ENCODE assay signal across 19 mouse cellular contexts in genomic region chr5:44473857-44474762, GRCm38 (mm10).
DNase-seq lines count a peak whose midpoint lies in the region; ATAC-seq lines count a peak whose summit lies in the region.
"Had no signal": no experiment of that assay in that cellular context is flagged by ENCODE, and none has a peak within 500 bp of the region (broad histone marks: within the 10 kb centered on the region; RNA-seq: fewer than 3 reads in every experiment).

No protein-coding gene starts in this region.

- WGBS in forebrain, embryonic 11.5 days: 82% methylated on average over 10 of the region's 10 CpGs
- WGBS in forebrain, embryonic 10.5 days: 84% methylated on average over 10 of the region's 10 CpGs
- 45% methylated on average over 9 of the region's 10 CpGs for WGBS in forebrain, embryonic 16.5 days
- 79% methylated on average over 10 of the region's 10 CpGs for WGBS in midbrain, embryonic 15.5 days
- 69% methylated on average over 9 of the region's 10 CpGs for WGBS in kidney, embryonic 16.5 days

- H3K9ac ChIP-seq in forebrain, embryonic 11.5 days (ENCODE audit: low read length): no peak overlapping the region
- H3K9ac ChIP-seq in forebrain, embryonic 16.5 days (replicated peaks; ENCODE audit: low read depth, low read length): no peak overlapping the region
- no peak overlapping the region for H3K9ac ChIP-seq in midbrain, embryonic 15.5 days
- no peak overlapping the region for H3K9ac ChIP-seq in kidney, embryonic 16.5 days (replicated peaks; ENCODE audit: low read length)
- H3K9ac ChIP-seq: embryonic facial prominence, embryonic 13.5 days; liver, embryonic 15.5 days had no signal

- H3K4me1 ChIP-seq in forebrain, embryonic 11.5 days (replicated peaks; ENCODE audit: control insufficient read depth, insufficient read depth, low read length): no peaks in the 10 kb centered on the region
- H3K4me1 ChIP-seq in forebrain, embryonic 10.5 days: peaks cover 16% of the 10 kb centered on the region
- peaks cover 15% of the 10 kb centered on the region for H3K4me1 ChIP-seq in forebrain, embryonic 16.5 days (replicated peaks; ENCODE audit: control insufficient read depth, insufficient read depth, low read length)
- no peaks in the 10 kb centered on the region for H3K4me1 ChIP-seq in midbrain, embryonic 15.5 days
- H3K4me1 ChIP-seq in kidney, embryonic 16.5 days (ENCODE audit: insufficient read depth, low read length): no peaks in the 10 kb centered on the region
- H3K4me1 ChIP-seq: embryonic facial prominence, embryonic 13.5 days; heart, embryonic 10.5 days; liver, embryonic 15.5 days had no signal

- no peak overlapping the region for H3K27ac ChIP-seq in forebrain, embryonic 11.5 days (ENCODE audit: low read depth, low read length)
- no peak overlapping the region for H3K27ac ChIP-seq in forebrain, embryonic 10.5 days
- H3K27ac ChIP-seq in forebrain, embryonic 16.5 days (ENCODE audit: low read length): peak overlapping the region; percentile 44
- no peak overlapping the region for H3K27ac ChIP-seq in midbrain, embryonic 15.5 days
- no peak overlapping the region for H3K27ac ChIP-seq in kidney, embryonic 16.5 days (ENCODE audit: low read length)
- H3K27ac ChIP-seq: embryonic facial prominence, embryonic 13.5 days; heart, embryonic 10.5 days; liver, embryonic 15.5 days had no signal

- H3K36me3 ChIP-seq in forebrain, embryonic 11.5 days (ENCODE audit: control insufficient read depth, insufficient read depth, low read length): no peaks in the 10 kb centered on the region
- H3K36me3 ChIP-seq in forebrain, embryonic 10.5 days (replicated peaks): no peaks in the 10 kb centered on the region
- H3K36me3 ChIP-seq in forebrain, embryonic 16.5 days (ENCODE audit: control insufficient read depth, insufficient read depth): no peaks in the 10 kb centered on the region
- H3K36me3 ChIP-seq in midbrain, embryonic 15.5 days (replicated peaks): no peaks in the 10 kb centered on the region
- peaks cover 4% of the 10 kb centered on the region; the same call in 1 of the 2 replicates for H3K36me3 ChIP-seq in kidney, embryonic 16.5 days (ENCODE audit: insufficient read depth, low read length)
- H3K36me3 ChIP-seq: embryonic facial prominence, embryonic 13.5 days; heart, embryonic 10.5 days; liver, embryonic 15.5 days had no signal

- H3K4me2 ChIP-seq in forebrain, embryonic 11.5 days (ENCODE audit: low read depth, low read length, severe bottlenecking): no peak overlapping the region
- H3K4me2 ChIP-seq in forebrain, embryonic 16.5 days (ENCODE audit: low read length): no peak overlapping the region
- no peak overlapping the region for H3K4me2 ChIP-seq in midbrain, embryonic 15.5 days
- no peak overlapping the region for H3K4me2 ChIP-seq in kidney, embryonic 16.5 days (replicated peaks; ENCODE audit: low read depth, low read length)
- H3K4me2 ChIP-seq: embryonic facial prominence, embryonic 13.5 days; liver, embryonic 15.5 days had no signal

- no peaks in the 10 kb centered on the region for H3K9me3 ChIP-seq in forebrain, embryonic 11.5 days (ENCODE audit: control insufficient read depth, low read length)
- H3K9me3 ChIP-seq in forebrain, embryonic 10.5 days: no peaks in the 10 kb centered on the region
- H3K9me3 ChIP-seq in forebrain, embryonic 16.5 days (ENCODE audit: control insufficient read depth, low read length): no peaks in the 10 kb centered on the region
- no peaks in the 10 kb centered on the region for H3K9me3 ChIP-seq in midbrain, embryonic 15.5 days
- H3K9me3 ChIP-seq in kidney, embryonic 16.5 days (ENCODE audit: low read length): no peaks in the 10 kb centered on the region
- H3K9me3 ChIP-seq: embryonic facial prominence, embryonic 13.5 days; heart, embryonic 10.5 days; liver, embryonic 15.5 days had no signal

- H3K27me3 ChIP-seq in forebrain, embryonic 11.5 days (ENCODE audit: control insufficient read depth, insufficient read depth, low read length): no peaks in the 10 kb centered on the region
- H3K27me3 ChIP-seq in forebrain, embryonic 10.5 days (ENCODE audit: poor library complexity, severe bottlenecking): no peaks in the 10 kb centered on the region
- H3K27me3 ChIP-seq in forebrain, embryonic 16.5 days (replicated peaks; ENCODE audit: control insufficient read depth, insufficient read depth, low read length): no peaks in the 10 kb centered on the region
- H3K27me3 ChIP-seq in midbrain, embryonic 15.5 days (replicated peaks): no peaks in the 10 kb centered on the region
- H3K27me3 ChIP-seq in kidney, embryonic 16.5 days (ENCODE audit: insufficient read depth, low read length): no peaks in the 10 kb centered on the region
- H3K27me3 ChIP-seq: embryonic facial prominence, embryonic 13.5 days; liver, embryonic 15.5 days had no signal

- no peak overlapping the region for H3K4me3 ChIP-seq in forebrain, embryonic 11.5 days (ENCODE audit: low read depth, low read length)
- no peak overlapping the region for H3K4me3 ChIP-seq in forebrain, embryonic 10.5 days
- no peak overlapping the region for H3K4me3 ChIP-seq in forebrain, embryonic 16.5 days (replicated peaks; ENCODE audit: low read length)
- no peak overlapping the region for H3K4me3 ChIP-seq in midbrain, embryonic 15.5 days
- no peak overlapping the region for H3K4me3 ChIP-seq in kidney, embryonic 16.5 days (ENCODE audit: low read length)
- H3K4me3 ChIP-seq: embryonic facial prominence, embryonic 13.5 days; heart, embryonic 10.5 days; liver, embryonic 15.5 days had no signal

- peak; percentile 70 for ATAC-seq in forebrain, embryonic 11.5 days (replicated peaks; ENCODE audit: low FRiP score)
- peak; percentile 92 for ATAC-seq in forebrain, embryonic 16.5 days
- ATAC-seq in midbrain, embryonic 15.5 days (replicated peaks): peak; percentile 66; the same call in 1 of the 2 replicates
- ATAC-seq in kidney, embryonic 16.5 days (ENCODE audit: low FRiP score, low TSS enrichment): no peak
- ATAC-seq in megakaryocyte, adult 5-6 weeks (ENCODE audit: poor library complexity, severe bottlenecking): no peak
- ATAC-seq: activated CD4-positive, CD25-positive, alpha-beta regulatory T cell, adult 4 months; intestine, embryonic 16.5 days had no signal

- DNase-seq in forebrain, embryonic 11.5 days (ENCODE audit: low spot score): no peak
- DNase-seq in forebrain, embryonic 10.5 days (ENCODE audit: extremely low spot score, low spot score): no peak
- DNase-seq in brain, adult 2 months (ENCODE audit: low read depth, low spot score): peak; percentile 39
- no peak for DNase-seq in testis, postnatal 10 days (ENCODE audit: low spot score)
- DNase-seq: adrenal gland, postnatal 25 days; gastrocnemius, postnatal 10 days; kidney, postnatal 25 days; layer of hippocampus, postnatal 36 days; lung, postnatal 10 days; thymus, postnatal 25 days had no signal

Comparison
In these comparisons a context has a peak if more than half of its experiments do, and no peak if none do; other contexts are left out.
1. ATAC-seq: peak in forebrain, embryonic 11.5 days (single experiment), forebrain, embryonic 16.5 days (single experiment) and midbrain, embryonic 15.5 days (single experiment); none in kidney, embryonic 16.5 days (single experiment) and megakaryocyte, adult 5-6 weeks (single experiment).